Mouse (Mus musculus): ENCODE measurements around the gene Wdr82.

Wdr82 gene

GRCm38 (mm10) chr9:106225469-106226150 lies 54.9 kb downstream of the Wdr82 start:
- DNase-seq (ENCODE audit: low read depth): no peak

GRCm38 (mm10) chr9:106226151-106226682 lies 55.5 kb downstream of the Wdr82 start:
- DNase-seq (ENCODE audit: low read depth): no peak

GRCm38 (mm10) chr9:106227790-106228429 lies 57.2 kb downstream of the Wdr82 start:
- DNase-seq (ENCODE audit: low read depth): no peak

- no peak for DNase-seq (ENCODE audit: low read depth)
These were observed 59.5 kb downstream of the Wdr82 start for GRCm38 (mm10) chr9:106230051-106230733.

- peak; percentile 50 for DNase-seq (ENCODE audit: low read depth)
These were observed 60.0 kb downstream of the Wdr82 start for GRCm38 (mm10) chr9:106230734-106231106.

GRCm38 (mm10) chr9:106231220-106231619 lies 60.5 kb downstream of the Wdr82 start:
- DNase-seq (ENCODE audit: low read depth): no peak

- no peak for DNase-seq (ENCODE audit: low read depth)
These were observed 61.1 kb downstream of the Wdr82 start for GRCm38 (mm10) chr9:106231816-106232215.

- DNase-seq (ENCODE audit: low read depth): no peak
These were observed 62.2 kb downstream of the Wdr82 start for GRCm38 (mm10) chr9:106232956-106233355.

GRCm38 (mm10) chr9:106233953-106234352 lies 63.2 kb downstream of the Wdr82 start:
- no peak for DNase-seq (ENCODE audit: low read depth)

GRCm38 (mm10) chr9:106235194-106235830 lies 64.6 kb downstream of the Wdr82 start:
- DNase-seq (ENCODE audit: low read depth): no peak

- no peak for DNase-seq (ENCODE audit: low read depth)
These were observed 65.6 kb downstream of the Wdr82 start for GRCm38 (mm10) chr9:106236156-106236817.

- no peak for DNase-seq (ENCODE audit: low read depth)
These were observed 66.1 kb downstream of the Wdr82 start for GRCm38 (mm10) chr9:106236818-106237211.

GRCm38 (mm10) chr9:106237401-106237800 lies 66.7 kb downstream of the Wdr82 start:
- no peak for DNase-seq (ENCODE audit: low read depth)

GRCm38 (mm10) chr9:106237878-106238277 lies 67.2 kb downstream of the Wdr82 start:
- no peak for DNase-seq (ENCODE audit: low read depth)

Data from naive thymus-derived CD4-positive, alpha-beta T cell, adult 2 months (primary cell).